Mouse (Mus musculus) gastrocnemius, adult 8-10 months (tissue): ENCODE results near the gene Acp6. TPM values are rescaled to one million over a fixed set of nuclear protein-coding genes. Genes with fewer than 3 reads are reported as not detected.
A peak's percentile ranks its signal among the peaks of the same experiment; 100 is the strongest.

Experiments
- DNase-seq, 2 experiments: peaks; one replicate each; pipeline ENCODE4 v3.0.0; 2022; ENCODE audit warnings: low spot score in 2 of 2
- total RNA-seq, 4 experiments: library from RNA; stranded (reverse); gene quantifications; 2 replicates each; pipeline ENCODE4 v1.2.4; 2022

Gene Acp6
- total RNA-seq, 4 experiments from 2014 or later, result 18.9 to 23.8 (median 20.7) TPM

DNA sequence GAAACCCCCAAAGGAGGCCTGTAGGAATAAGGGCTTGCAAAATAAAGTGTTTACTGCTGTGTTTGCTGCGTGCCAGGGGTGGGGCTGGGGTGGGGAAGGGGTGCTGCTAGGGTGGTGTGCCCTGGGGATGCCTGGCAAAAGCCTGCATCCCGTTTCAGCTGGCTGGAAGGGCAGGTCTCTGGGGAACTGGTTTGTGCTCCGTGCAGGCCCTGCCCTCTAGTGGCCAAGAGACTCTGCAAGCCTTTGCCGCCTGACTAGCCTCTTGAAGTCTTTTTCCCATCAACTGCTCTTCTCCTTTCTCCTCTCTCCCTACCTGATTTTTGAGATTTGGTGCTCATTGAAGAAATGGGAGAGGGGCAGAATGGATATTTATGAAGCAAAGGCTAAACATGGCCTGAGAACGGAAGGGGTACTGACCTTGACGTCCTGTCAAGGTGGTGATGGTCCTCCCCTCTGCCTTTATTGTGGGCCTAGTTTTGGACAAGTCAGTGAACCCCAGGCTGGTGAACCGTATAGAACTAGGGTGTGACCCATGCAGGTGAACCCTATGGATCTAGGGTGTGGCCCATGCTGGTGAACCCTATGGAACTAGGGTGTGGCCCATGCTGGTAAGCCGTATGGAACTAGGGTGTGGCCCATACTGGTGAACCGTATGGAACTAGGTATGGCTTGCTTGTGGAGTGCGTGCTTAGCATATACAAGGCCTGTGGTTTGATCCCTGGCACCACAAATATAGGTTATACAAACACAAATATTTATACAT, 26.7 kb downstream of the Acp6 start:
- DNase-seq, result peak; percentile 27 to 47

DNA sequence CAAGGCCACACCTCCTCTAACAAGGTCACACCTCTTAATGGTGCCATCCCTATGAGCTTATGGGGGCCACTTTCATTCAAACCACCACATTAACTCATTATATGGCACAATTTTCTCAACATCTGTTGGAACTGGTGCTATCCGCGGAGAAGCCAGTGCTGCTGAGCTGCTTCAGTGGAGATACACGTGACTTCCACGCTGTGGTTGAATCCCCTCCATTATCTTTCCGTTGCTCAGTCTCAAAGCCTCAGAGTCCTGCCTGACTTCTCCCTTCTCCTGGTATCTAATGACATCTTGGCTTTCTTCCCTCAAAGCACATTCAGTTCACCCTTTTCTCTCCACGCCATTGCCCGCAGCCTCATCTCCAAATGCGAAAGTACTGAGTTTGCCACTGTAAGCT, 38.0 kb downstream of the Acp6 start:
- DNase-seq, result no peak

DNA sequence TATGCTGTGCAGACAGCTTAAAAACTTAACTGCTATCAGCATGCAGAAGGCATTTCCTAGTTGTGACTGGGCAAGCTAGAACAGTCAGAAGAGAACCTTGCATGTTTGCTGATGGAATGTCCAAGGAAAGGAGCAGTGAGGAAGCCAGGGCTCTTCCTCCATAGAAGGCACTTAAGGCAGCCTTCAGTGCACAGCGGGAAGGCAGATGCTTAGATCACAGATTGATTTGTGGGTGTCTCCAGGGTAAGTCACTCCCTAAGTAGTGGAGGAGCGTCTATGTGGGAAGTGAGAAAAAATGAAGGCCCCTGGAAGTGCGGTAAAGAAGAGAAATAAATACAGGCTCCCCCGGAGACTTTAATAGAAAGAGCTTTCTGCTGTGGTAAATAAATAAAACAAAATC, 40.7 kb downstream of the Acp6 start:
- DNase-seq, result no peak

DNA sequence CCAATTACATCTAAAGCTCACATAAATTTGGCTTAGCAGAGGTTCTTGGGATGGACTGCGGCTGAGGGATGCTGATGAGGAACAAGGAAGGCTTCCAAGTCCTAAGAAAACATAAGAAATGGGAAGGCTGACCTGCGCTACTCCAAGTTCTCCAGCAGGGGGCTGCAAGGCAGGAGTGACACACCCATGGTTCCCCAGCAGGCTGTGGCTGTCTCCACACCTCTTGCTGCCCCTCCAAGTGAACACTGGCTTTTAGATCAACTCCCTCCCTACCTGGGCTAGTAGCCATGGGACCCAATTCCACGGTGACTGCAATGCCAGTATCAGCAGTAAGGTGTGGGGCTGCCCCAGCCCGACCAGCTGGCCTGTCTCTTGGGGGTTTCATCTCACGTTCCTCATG, 43.4 kb downstream of the Acp6 start:
- DNase-seq, result peak in 1 of 2 experiments; percentile 28

DNA sequence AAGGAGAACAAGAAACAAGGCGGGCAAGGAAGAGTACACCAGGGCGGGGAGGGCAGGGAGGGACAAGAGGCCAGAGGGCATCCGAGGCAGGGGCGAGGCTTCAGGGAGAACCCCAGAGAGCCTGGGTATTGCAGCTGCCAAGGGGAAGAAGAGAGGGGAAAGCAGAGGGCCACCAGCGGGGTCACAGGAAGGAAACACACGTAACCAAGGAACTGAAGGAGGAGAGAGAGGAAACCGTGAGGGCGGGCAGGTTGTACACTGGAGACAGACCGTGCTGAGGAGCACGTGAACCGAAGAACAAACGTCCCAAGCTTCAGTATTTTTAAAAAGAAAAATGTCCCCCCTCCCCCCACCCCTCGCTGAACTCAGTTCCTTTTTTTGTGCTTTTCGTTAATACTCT, 45.3 kb downstream of the Acp6 start:
- DNase-seq, result no peak

DNA sequence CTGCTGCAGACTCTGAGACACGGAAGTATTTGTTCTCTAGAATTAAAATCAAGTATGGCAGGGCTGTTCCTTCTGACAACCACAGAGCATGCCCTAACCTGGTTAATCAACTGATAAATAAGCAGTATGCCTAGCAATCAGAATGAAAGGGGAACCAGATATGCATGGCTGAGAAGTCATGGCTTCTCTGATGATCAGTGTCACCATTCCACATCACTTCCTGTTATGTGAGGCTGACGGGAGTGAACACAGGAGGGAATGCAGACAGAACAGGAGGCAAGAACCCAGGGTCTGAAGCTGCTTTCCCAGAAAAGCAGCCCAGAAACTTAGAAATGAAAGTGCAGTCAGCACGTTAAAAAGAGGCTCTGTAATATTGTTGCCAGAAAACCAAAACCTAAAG, 47.9 kb downstream of the Acp6 start:
- no peak for DNase-seq

DNA sequence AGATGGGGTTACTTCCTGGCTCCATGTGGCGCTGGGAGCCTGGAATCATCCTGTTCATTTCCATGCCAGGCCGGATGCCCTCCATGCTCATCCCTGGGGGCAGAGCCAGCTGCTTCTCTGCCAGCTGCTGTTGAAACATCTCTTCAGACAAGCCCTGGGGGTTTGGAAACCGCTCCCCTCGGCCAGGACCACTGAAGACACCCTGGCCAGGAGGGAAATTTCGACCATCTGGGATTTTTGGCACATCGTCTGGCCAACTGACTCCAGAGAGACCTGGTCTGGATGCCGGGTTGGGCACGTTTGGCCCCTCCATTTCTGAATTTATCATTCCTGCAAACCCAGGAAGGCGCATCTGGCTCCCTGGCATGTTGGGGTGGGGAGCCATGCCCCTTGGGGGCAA, 50.8 kb downstream of the Acp6 start:
- no peak for DNase-seq

DNA sequence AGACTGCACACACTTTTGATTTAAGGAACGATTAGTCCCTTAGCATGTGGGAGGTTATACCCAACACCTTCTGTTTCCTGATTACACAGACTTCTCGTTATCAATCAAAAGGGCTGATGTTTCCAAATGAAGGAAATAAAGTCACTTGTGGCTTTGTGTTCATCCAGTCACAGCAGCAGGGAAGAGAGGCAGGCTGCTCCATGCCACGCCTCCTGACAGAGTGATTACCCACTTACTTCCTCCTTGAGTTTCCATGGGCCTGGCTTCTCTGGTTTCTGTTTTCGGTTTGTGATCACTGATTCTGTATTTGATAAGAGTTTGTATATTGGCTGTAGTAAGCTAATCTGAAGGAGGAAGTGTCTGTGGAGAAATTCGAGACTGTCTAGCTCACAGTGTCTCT, 52.6 kb downstream of the Acp6 start:
- no peak for DNase-seq

DNA sequence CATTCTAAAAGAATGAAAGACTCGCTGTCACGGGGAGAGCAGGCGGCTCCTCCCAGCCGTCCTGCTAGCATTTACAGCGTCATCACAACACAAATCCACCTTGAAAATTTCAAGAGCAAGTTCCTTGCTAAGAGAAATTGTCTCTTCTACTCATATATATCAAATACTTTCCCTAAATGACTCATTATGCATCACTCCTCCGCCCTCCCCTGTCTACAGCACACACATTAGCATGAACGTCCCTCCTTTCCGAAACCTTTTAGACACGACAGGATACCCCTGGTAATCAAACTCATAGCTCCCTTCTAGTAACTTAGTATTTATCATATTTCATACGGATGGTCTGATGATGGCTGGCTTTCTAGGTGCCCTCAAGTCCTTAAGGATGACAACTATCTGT, 55.3 kb downstream of the Acp6 start:
- DNase-seq, result no peak

DNA sequence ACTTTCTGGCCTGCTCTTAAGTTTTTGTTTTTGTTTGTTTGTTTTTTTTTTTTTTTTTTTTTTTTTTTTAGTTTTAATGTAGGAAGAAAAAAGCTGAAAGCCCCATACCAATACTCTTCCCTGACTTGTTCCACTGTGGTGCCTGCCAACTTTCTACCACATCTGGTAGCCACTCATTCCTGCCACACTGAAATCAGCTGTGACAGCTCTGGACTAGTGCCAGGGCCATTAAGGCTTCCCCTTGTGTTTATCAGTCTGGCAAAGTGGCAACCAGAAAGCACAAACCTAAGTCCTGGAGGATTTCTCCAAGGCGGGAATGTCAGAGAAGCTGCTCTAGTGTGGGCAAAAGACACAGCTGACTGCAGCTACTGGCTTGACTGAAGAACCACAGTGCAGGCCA, 55.9 kb downstream of the Acp6 start:
- no peak for DNase-seq

DNA sequence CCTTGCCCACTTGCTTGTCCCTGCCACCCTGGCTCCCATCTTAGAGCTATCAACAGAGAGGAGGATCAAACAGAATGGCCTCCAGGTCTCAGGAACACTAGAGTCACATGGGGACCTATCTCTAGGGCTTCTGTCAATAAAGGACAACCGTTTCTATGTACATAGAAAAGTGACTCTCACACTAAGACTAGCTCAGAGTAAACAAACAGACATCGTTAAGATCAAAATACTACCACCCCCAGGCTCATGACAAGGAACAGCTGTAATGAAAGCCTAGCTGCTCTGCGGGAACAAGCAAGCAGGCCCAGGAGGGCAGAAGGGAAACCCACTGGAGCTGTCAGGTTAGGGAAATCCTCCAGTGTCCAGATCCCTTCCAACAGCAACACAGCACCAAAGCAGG, 56.9 kb downstream of the Acp6 start:
- no peak for DNase-seq

DNA sequence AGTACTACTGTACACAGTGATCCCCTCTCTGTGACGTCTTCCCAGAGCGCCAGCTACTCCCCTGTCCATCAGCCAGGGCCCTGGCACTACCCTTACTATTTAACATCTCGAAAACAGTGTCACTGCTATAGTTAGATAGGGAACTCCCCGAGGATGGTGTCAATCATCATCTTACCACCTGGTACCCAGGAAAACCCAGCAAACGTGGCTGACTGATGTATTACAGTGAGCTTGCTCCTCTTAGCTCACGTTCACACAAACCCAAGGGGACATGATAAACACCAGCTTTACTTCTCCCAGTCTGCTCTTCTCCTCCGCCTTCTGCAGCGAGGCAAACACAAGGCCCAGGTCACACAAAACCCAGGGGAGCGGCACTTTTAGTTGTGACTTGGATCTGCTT, 64.7 kb downstream of the Acp6 start:
- DNase-seq, result no peak

DNA sequence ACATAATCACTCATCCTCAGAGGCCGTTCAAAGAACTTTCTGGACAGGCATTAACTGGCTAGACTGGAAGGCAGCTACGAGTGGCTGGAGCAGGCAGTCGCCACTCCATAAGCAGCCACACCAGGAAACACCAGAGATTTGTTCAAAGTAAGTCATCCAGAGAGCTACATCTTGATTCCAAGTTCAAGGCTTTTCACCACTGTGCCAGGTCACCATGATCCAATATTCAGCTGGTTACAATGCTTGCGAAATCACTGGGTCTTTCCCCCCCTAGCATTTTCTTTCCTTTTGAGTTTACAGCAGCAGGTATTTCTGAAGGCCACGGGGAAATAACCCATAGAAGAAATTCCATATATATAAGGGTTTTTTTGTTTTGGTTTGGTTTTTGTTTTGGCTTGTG, 66.7 kb downstream of the Acp6 start:
- DNase-seq, result no peak

DNA sequence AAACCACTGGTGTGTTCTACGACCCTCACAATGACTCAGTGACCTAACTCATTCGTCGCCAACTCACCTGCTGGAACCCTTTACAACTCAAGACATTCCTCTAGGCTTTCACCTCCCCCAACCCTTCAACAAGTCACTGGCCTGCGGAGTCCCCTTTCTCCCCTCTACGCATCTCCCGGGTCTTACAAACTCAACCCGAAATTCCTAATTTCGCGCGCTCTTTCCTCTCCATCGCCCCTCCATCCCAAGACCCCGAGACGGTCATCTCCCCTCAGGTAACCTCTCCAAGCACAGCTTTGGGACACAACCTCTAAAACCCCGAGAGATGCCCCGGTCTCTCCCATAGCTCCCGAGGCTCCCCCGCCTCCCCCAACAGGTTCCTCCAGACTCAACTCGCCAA, 68.1 kb downstream of the Acp6 start:
- DNase-seq, result no peak

Other genes starting within 250 kb of the Acp6 start
- gene Gja8, start 232.8 kb upstream of the Acp6 start, total RNA-seq, result not detected
- gene Bcl9, start 139.1 kb downstream of the Acp6 start, total RNA-seq, result 1 to 10 TPM; 1.9 to 4.9 (median 3.6) TPM